Mouse (Mus musculus) liver, embryonic 16.5 days (tissue): ENCODE results near the gene Pim3. TPM values are rescaled to one million over a fixed set of nuclear protein-coding genes. Genes with fewer than 3 reads are reported as not detected.

Source experiments
- ATAC-seq: fragments of 200-750 bp; cut with Nextera tagmentation; 2 replicates; pipeline ENCODE4 v1.8.0; 2017; ENCODE audit warnings: low read depth, mild to moderate bottlenecking, moderate number of reproducible peaks, moderate library complexity
- H3K27ac ChIP-seq: fragments of 300-500 bp; sonication (generic); 2 replicates; pipeline ENCODE4 v1.5.1; 2014; ENCODE audit warnings: mild to moderate bottlenecking, low read length
- H3K27me3 ChIP-seq: fragments of 300-500 bp; sonication (generic); 2 replicates; pipeline ENCODE4 v1.6.1; 2014; ENCODE audit warnings: low read depth, low read length, mixed read lengths; ENCODE audit not compliant: control insufficient read depth, insufficient read depth
- H3K36me3 ChIP-seq: fragments of 300-500 bp; sonication (generic); 2 replicates; pipeline ENCODE4 v1.6.1; 2014; ENCODE audit warnings: mild to moderate bottlenecking; ENCODE audit not compliant: control insufficient read depth, insufficient read depth
- H3K4me1 ChIP-seq: fragments of 300-500 bp; sonication (generic); 2 replicates; pipeline ENCODE4 v1.6.1; 2014; ENCODE audit warnings: low read depth, low read length, mixed read lengths; ENCODE audit not compliant: control insufficient read depth
- H3K4me2 ChIP-seq: fragments of 300-500 bp; sonication (generic); 2 replicates; pipeline ENCODE4 v1.6.1; 2014; ENCODE audit warnings: low read depth, low read length, mixed read lengths
- H3K4me3 ChIP-seq: fragments of 300-500 bp; sonication (generic); 2 replicates; pipeline ENCODE4 v1.5.1; 2014; ENCODE audit warnings: low read depth, mild to moderate bottlenecking, low read length
- H3K9ac ChIP-seq: fragments of 300-500 bp; sonication (generic); 2 replicates; pipeline ENCODE4 v1.6.1; 2014; ENCODE audit warnings: low read depth, low read length
- H3K9me3 ChIP-seq: fragments of 300-500 bp; sonication (generic); replicated peaks from 2 replicates; pipeline ENCODE4 v1.6.1; 2016; ENCODE audit warnings: low read length; ENCODE audit not compliant: control insufficient read depth
- WGBS: fragments of 180-500 bp; shearing (Covaris S2); extraction: QIAGEN DNeasy Blood & Tissue Kit; methylation state at CpG from one replicate; pipeline ENCODE4 v1.1.7; 2014; ENCODE audit not compliant: insufficient replicate concordance; 5-methylcytosine and 5-hydroxymethylcytosine counted together
- polyA plus RNA-seq: library from polyadenylated mRNA; unstranded; fragments of >200 nt; fragmentation: Nextera tagmentation; extraction: Ambion mirVana; gene quantifications from 2 replicates; pipeline ENCODE4 v1.2.1, GENCODE M21; 2015

Gene Pim3
- polyA plus RNA-seq, 1 experiment from 2014 or later = 33.8 TPM

- H3K27me3 ChIP-seq = peaks cover 8% of the 10 kb centered on the region
- H3K9me3 ChIP-seq = no peaks in the 10 kb centered on the region
- no peak for ATAC-seq
- 39% methylated on average over 3 of the region's 3 CpGs for WGBS
- H3K4me2 ChIP-seq = no peak overlapping the region
- no peak overlapping the region for H3K9ac ChIP-seq
- no peaks in the 10 kb centered on the region for H3K36me3 ChIP-seq
- H3K27ac ChIP-seq = no peak overlapping the region
- H3K4me1 ChIP-seq = peaks cover 3% of the 10 kb centered on the region
- H3K4me3 ChIP-seq = no peak overlapping the region
These were observed 19.7 kb upstream of the Pim3 start for GRCm38 (mm10) chr15:88842300-88842673.

DNA sequence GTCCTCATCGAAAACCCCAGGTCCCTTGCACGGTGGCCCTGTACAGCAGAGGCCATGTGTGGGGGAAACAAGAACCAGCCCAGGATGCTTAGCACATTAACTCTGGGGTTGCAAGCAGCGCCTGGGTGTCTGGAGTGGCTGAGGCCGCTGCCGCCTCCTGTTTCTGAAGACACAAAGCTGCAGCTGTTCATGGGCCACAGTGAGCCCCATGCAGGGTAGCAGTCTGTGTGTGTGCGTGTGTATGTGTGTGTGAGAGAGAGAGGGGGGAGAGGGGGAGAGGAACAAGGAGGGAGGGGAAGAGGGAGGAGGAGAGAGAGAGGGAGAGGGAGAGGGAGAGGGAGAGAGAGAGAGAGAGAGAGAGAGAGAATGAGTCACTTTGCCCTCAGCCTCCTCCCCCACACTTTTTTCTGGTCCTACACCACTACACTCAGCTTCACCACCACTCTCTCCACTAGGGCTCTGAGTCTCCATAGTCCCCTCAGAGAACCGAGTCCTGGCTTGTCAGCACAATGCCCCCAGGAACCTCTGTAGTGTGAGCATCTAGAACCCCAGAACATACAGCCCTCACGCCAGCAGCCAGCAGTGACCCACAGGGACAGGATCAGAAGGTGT lies 18.4 kb upstream of the Pim3 start:
- ATAC-seq = no peak
- WGBS = 37% methylated on average over 8 of the region's 8 CpGs
- H3K27ac ChIP-seq = no peak overlapping the region
- no peaks in the 10 kb centered on the region for H3K36me3 ChIP-seq
- H3K9ac ChIP-seq = no peak overlapping the region
- no peak overlapping the region for H3K4me3 ChIP-seq
- no peaks in the 10 kb centered on the region for H3K9me3 ChIP-seq
- H3K27me3 ChIP-seq = no peaks in the 10 kb centered on the region
- no peak overlapping the region for H3K4me2 ChIP-seq
- peaks cover 3% of the 10 kb centered on the region for H3K4me1 ChIP-seq

DNA sequence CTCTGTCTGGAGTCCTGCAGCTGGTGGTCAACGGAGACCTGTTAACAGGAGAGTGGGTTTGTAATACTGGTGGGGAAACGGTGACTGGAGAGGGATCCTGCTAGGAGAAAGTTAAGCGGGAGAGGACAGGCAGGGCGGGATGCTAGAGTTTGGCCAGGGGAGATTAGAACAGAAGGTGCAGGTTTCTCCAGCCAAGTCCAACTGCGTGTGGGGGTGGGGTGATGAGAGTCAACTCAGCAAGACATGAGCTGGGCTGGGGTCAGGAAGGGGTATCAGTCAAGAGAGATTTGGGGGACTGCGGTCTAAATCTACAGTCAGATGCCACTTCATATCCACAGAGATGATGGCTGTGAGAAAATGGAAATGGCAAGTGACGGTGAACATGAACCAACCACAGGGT lies 17.0 kb upstream of the Pim3 start:
- H3K36me3 ChIP-seq = no peaks in the 10 kb centered on the region
- H3K9me3 ChIP-seq = no peaks in the 10 kb centered on the region
- no peak for ATAC-seq
- peaks cover 1% of the 10 kb centered on the region; the same call in 1 of the 2 replicates for H3K4me1 ChIP-seq
- H3K4me3 ChIP-seq = no peak overlapping the region
- no peak overlapping the region for H3K9ac ChIP-seq
- no peak overlapping the region for H3K27ac ChIP-seq
- H3K27me3 ChIP-seq = no peaks in the 10 kb centered on the region
- 66% methylated on average over 7 of the region's 7 CpGs for WGBS
- H3K4me2 ChIP-seq = no peak overlapping the region

GRCm38 (mm10) chr15:88848661-88849060 lies 13.3 kb upstream of the Pim3 start:
- H3K4me1 ChIP-seq = peaks cover 9% of the 10 kb centered on the region
- WGBS = 56% methylated on average over 1 of the region's 1 CpGs
- H3K9ac ChIP-seq = no peak overlapping the region
- H3K36me3 ChIP-seq = no peaks in the 10 kb centered on the region
- no peak for ATAC-seq
- H3K27me3 ChIP-seq = no peaks in the 10 kb centered on the region
- H3K4me3 ChIP-seq = no peak overlapping the region
- no peak overlapping the region for H3K27ac ChIP-seq
- H3K4me2 ChIP-seq = no peak overlapping the region
- no peaks in the 10 kb centered on the region for H3K9me3 ChIP-seq

- WGBS = 47% methylated on average over 2 of the region's 2 CpGs
- no peak overlapping the region for H3K4me2 ChIP-seq
- peaks cover 13% of the 10 kb centered on the region for H3K4me1 ChIP-seq
- H3K4me3 ChIP-seq = no peak overlapping the region
- H3K9me3 ChIP-seq = no peaks in the 10 kb centered on the region
- no peak overlapping the region for H3K9ac ChIP-seq
- H3K27me3 ChIP-seq = no peaks in the 10 kb centered on the region
- peak overlapping the region; percentile 79; the same call in 1 of the 2 replicates for H3K27ac ChIP-seq
- ATAC-seq = no peak
- H3K36me3 ChIP-seq = no peaks in the 10 kb centered on the region
These were observed 12.4 kb upstream of the Pim3 start for GRCm38 (mm10) chr15:88849621-88850020.

DNA sequence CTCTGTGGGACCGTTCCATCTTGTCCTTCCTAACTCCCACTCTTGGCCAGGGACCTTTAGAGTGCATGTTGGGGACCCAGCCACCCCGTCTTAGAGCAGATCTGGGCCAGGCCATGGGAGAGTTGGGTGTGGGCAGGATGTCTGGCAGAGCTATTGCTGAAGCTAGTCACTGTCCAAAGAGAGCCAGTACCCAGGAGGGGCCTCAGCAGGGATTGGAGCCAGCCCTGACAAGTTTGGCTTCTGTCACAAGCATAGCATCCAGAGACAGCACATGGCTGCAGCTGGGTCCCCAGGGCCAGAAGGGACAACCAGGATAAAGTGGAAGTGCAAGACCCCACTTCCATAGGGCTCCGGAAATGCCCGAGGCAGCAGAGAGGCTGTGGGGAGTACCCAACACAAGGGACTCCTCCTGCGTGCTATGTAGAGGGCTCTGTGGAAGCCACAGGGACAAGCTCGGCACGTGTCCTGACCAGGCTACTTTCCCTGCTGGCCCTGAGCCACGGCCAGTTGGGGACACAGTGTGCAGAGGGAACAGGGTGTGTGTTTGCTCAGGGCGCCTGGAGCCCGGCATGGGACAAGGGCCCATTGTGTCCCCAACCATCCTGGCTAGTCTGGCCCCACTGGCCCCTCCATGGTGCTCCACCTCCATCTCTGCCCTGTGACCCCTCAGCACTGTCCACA lies 11.7 kb upstream of the Pim3 start:
- H3K4me3 ChIP-seq = no peak overlapping the region
- 50% methylated on average over 10 of the region's 10 CpGs for WGBS
- no peaks in the 10 kb centered on the region for H3K9me3 ChIP-seq
- H3K27ac ChIP-seq = peak overlapping the region; percentile 79
- H3K4me2 ChIP-seq = no peak overlapping the region
- ATAC-seq = peak; percentile 94
- H3K4me1 ChIP-seq = peaks cover 13% of the 10 kb centered on the region
- no peaks in the 10 kb centered on the region for H3K36me3 ChIP-seq
- H3K9ac ChIP-seq = no peak overlapping the region
- H3K27me3 ChIP-seq = no peaks in the 10 kb centered on the region

DNA sequence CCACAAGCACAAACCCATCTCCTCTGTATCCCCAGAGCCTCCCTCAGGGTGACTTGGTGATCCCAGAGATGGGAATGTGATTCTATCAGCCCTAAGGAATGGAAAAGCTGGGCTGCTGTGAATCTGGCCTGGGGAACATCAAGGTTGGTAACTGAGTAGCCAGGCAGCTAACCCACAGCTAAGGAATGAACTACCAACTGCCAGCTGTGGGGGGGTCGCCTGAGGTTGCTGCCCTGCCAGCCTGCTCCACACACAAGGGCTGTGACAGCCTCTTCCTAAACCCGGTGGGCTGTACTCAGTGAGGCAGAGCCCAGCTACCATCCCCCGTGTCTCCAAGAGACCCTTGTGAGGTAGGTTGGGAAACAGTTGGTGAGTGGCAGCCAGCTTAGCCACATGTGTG lies 10.9 kb upstream of the Pim3 start:
- ATAC-seq = no peak
- Histone ChIP-seq H3K9me3 (no peaks in the 10 kb centered on the region), H3K36me3 (no peaks in the 10 kb centered on the region), H3K9ac (no peak overlapping the region), H3K4me3 (no peak overlapping the region), H3K27me3 (no peaks in the 10 kb centered on the region), H3K4me2 (no peak overlapping the region), H3K4me1 (peaks cover 13% of the 10 kb centered on the region), H3K27ac (peak overlapping the region; percentile 65)
- WGBS = 35% methylated on average over 3 of the region's 3 CpGs

- ATAC-seq = no peak
- no peaks in the 10 kb centered on the region for H3K36me3 ChIP-seq
- no peaks in the 10 kb centered on the region for H3K27me3 ChIP-seq
- no peaks in the 10 kb centered on the region for H3K9me3 ChIP-seq
- H3K4me3 ChIP-seq = no peak overlapping the region
- no peak overlapping the region for H3K4me2 ChIP-seq
- H3K9ac ChIP-seq = no peak overlapping the region
- H3K4me1 ChIP-seq = peaks cover 13% of the 10 kb centered on the region
- no peak overlapping the region for H3K27ac ChIP-seq
- 57% methylated on average over 10 of the region's 10 CpGs for WGBS
These were observed 10.4 kb upstream of the Pim3 start for GRCm38 (mm10) chr15:88851507-88852149.

GRCm38 (mm10) chr15:88853106-88853505 lies 8.9 kb upstream of the Pim3 start:
- ATAC-seq = no peak
- 67% methylated on average over 9 of the region's 9 CpGs for WGBS
- H3K27ac ChIP-seq = no peak overlapping the region

More at GRCm38 (mm10) chr15:88853106-88853505, 8.9 kb upstream of the Pim3 start:
- no peaks in the 10 kb centered on the region for H3K9me3 ChIP-seq
- H3K36me3 ChIP-seq = no peaks in the 10 kb centered on the region
- H3K4me3 ChIP-seq = no peak overlapping the region
- peaks cover 13% of the 10 kb centered on the region for H3K4me1 ChIP-seq
- H3K27me3 ChIP-seq = no peaks in the 10 kb centered on the region
- H3K4me2 ChIP-seq = no peak overlapping the region
- H3K9ac ChIP-seq = no peak overlapping the region
